Mouse (Mus musculus): ENCODE measurements around the gene Gpr162.

- no peak for TF ChIP-seq POLR2A (IDR thresholded peaks at IDR 0.05; ENCODE audit: extremely low read depth, insufficient read depth, low read length)
- no peak for TF ChIP-seq CTCF (IDR thresholded peaks at IDR 0.05; ENCODE audit: extremely low read depth, insufficient read depth, low read length)
Measured at GRCm38 (mm10) chr6:124888555-124889125, 24.9 kb upstream of the Gpr162 start.

Data from cortical plate, adult 2 months (tissue).